Mouse (Mus musculus) telencephalon, adult 2 months (tissue): ENCODE measurements around the gene Huwe1.

Source experiments
- DNase-seq: peaks from one replicate; pipeline ENCODE4 v3.0.0-alpha.2; 2011; ENCODE audit warnings: low read depth, low spot score

Gene Huwe1

GRCm38 (mm10) chrX:151800701-151801511, at the start of gene Huwe1:
Huwe1 (plus strand) TSS chrX:151800807.
- peak; percentile 41 for DNase-seq

GRCm38 (mm10) chrX:151780348-151780747, 20.3 kb upstream of the Huwe1 start:
- no peak for DNase-seq

GRCm38 (mm10) chrX:151782939-151783338, 17.7 kb upstream of the Huwe1 start:
- no peak for DNase-seq

- no peak for DNase-seq
Observed at GRCm38 (mm10) chrX:151792766-151793165, 7.8 kb upstream of the Huwe1 start.

GRCm38 (mm10) chrX:151797970-151798369, 2.6 kb upstream of the Huwe1 start:
- DNase-seq, result no peak

GRCm38 (mm10) chrX:151802328-151802955, 1.8 kb downstream of the Huwe1 start:
- no peak for DNase-seq

- DNase-seq, result peak; percentile 97
Observed at GRCm38 (mm10) chrX:151802956-151803776, 2.6 kb downstream of the Huwe1 start.

- no peak for DNase-seq
Observed at GRCm38 (mm10) chrX:151803777-151804101, 3.1 kb downstream of the Huwe1 start.

- no peak for DNase-seq
Observed at GRCm38 (mm10) chrX:151804388-151804787, 3.8 kb downstream of the Huwe1 start.

- no peak for DNase-seq
Observed at GRCm38 (mm10) chrX:151811481-151811880, 10.9 kb downstream of the Huwe1 start.

- no peak for DNase-seq
Observed at GRCm38 (mm10) chrX:151813656-151814055, 13.0 kb downstream of the Huwe1 start.

- DNase-seq, result no peak
Observed at GRCm38 (mm10) chrX:151817712-151818111, 17.1 kb downstream of the Huwe1 start.

- no peak for DNase-seq
Observed at GRCm38 (mm10) chrX:151828971-151829370, 28.4 kb downstream of the Huwe1 start.

GRCm38 (mm10) chrX:151831260-151831659, 30.7 kb downstream of the Huwe1 start:
- DNase-seq, result no peak

- no peak for DNase-seq
Observed at GRCm38 (mm10) chrX:151832982-151833381, 32.4 kb downstream of the Huwe1 start.

GRCm38 (mm10) chrX:151859436-151859835, 58.8 kb downstream of the Huwe1 start:
- no peak for DNase-seq

GRCm38 (mm10) chrX:151910692-151911091, 110.1 kb downstream of the Huwe1 start:
- DNase-seq, result no peak

GRCm38 (mm10) chrX:151912267-151912666, 111.7 kb downstream of the Huwe1 start:
- no peak for DNase-seq

GRCm38 (mm10) chrX:151929390-151929789, 128.8 kb downstream of the Huwe1 start:
- no peak for DNase-seq

- no peak for DNase-seq
Observed at GRCm38 (mm10) chrX:151938852-151939251, 138.2 kb downstream of the Huwe1 start.

GRCm38 (mm10) chrX:151946986-151947385, 146.4 kb downstream of the Huwe1 start:
- no peak for DNase-seq

GRCm38 (mm10) chrX:151947781-151948180, 147.2 kb downstream of the Huwe1 start:
- no peak for DNase-seq
